Mouse (Mus musculus): Measurements from ENCODE around the gene Chpf.

Chpf gene

DNA sequence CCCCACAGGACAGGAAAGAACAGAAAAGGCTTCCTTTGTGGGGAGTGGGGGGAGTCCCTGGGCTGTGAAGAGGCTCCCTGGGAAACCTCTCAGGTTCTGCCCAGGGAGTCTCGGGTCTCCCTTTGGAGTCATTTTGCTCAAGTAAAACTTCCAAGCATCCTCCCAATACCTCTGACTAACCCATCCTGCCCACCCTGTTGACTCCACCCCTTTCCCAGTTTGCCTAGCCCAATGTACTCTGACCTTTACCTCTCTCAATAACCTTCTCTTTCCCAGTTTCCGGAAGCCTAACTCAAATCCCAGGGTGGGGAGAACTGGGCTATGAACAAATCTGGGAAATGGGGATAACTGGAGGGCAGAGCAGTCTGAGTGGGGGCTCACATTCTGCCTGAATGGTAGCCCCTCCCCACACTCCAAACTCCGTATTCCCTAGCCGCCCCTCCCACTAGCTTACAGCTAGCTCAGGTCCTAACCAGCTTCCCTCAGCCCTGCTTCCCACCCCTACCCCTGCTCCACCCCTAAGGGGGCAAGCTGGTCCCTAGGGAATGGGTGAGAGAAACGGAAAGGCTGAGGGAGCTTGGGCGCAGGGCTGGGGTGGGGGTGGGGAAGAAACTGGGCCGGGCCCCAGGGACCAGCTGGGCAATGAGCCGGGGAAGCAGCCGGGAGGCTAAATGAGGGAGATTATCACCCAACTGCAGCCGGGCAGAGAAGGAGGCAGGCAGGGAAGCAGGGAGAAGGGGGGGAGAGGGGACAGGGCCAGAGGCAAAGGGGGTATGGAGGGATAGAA lies 31.6 kb downstream of the Chpf start:
- in situ Hi-C loops (cut with MboI; ENCODE audit: low pct_unique_long_range_greater_than_20kb in 1 of 2, low sequenced_read_pairs in 2 of 2, unreplicated experiment in 1 of 2): loop anchor here in 1 of 2 experiments (25.0 kb wide), 1 partner anchor 660 kb away; the partner anchor contains the start of gene Wnt10a

DNA sequence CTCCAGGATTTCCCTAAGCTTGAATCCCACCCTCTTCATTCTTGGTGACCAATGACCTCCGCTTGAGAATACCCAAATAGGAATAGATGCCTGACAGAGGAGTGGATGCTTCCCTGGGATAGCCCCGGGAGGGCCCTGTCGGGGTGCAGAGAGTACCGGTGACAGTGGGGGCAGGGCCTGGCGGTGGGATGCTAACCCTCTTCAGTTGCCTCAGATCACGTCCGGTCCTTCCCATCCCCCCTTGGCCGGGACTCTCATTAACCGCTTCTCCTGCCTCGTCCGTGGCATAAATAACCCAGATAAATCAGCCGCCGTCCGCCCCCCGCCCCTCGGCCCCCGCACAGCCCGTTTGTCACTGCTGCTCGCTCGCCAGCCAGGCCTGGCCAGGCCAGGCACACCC lies 32.5 kb downstream of the Chpf start:
- in situ Hi-C loops (cut with MboI; ENCODE audit: low pct_unique_long_range_greater_than_20kb in 1 of 2, low sequenced_read_pairs in 2 of 2, unreplicated experiment in 1 of 2): loop anchor here in 1 of 2 experiments (25.0 kb wide), 1 partner anchor 659 kb away; the partner anchor contains the start of gene Wnt10a

DNA sequence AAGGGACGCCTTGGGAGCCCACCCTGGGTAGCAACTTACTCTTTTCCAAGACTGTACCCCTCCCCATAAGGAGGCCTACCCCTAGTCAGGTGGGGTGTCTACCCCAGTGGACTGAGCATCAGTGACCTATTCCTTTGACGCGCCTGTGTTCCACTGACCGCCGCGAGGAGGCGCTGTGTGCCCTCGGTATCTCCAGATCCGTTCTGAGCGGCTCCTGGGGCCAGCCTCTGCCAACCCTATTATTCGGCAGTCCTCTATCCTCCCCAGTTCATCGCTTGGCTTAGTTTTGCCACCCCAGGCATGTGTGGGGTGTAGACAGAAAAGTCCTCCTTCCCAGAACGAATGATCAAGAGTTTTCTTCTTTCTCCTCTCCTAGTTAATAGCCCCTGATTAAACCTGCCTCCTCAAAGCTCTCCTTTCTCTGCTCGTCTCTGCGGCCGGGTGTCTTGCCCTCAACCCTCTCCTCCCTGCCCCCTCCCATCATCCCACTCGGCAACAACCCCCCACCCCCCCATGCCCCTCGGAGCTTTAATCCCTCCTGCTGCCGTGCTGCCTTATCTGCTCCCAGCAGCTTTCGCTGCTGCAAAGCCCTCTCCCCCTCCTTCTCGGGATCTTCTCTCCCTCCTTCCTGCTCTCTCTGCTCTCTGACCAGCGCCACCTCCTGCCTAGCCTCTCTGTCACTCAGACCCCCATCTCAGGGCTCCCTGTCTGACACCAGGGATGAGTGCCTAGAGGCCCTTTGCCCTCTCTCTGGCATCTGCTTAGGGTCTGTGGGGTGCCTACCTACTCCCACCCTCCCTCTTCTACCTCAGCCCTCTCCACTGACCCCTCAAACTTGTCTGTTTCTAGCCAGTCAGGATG lies 33.1 kb downstream of the Chpf start:
- in situ Hi-C loops (cut with MboI; ENCODE audit: low pct_unique_long_range_greater_than_20kb in 1 of 2, low sequenced_read_pairs in 2 of 2, unreplicated experiment in 1 of 2): loop anchor here in 1 of 2 experiments (25.0 kb wide), 1 partner anchor 659 kb away; the partner anchor contains the start of gene Wnt10a

DNA sequence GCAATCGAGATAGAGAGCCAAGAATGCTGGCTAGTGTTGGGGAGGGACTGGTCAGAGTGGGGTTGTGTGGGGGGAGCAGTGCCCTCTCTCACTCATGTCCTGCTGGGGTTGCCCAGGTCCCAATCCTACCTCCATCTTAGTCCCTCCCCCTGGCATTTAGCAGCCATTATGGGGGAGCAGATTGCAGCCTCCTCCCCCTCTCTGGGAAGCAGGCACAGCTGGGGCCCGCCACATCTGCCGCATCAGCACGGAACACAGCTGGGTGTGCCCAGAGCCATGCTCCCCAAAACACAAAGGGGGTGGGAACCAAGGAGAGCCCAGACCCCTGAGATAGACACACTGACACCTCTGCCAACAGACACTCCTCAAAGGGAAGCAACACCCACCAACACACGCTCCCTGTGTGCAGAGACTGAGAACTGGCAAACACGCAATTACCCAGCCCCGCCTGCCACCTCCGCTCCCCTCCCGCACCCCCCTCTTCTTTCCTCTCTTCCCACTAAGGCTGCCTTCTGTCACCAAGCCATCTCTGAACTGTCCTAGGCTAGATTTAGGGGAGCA lies 33.9 kb downstream of the Chpf start:
- in situ Hi-C loops (cut with MboI; ENCODE audit: low pct_unique_long_range_greater_than_20kb in 1 of 2, low sequenced_read_pairs in 2 of 2, unreplicated experiment in 1 of 2): loop anchor here in 1 of 2 experiments (25.0 kb wide), 1 partner anchor 658 kb away; the partner anchor contains the start of gene Wnt10a

DNA sequence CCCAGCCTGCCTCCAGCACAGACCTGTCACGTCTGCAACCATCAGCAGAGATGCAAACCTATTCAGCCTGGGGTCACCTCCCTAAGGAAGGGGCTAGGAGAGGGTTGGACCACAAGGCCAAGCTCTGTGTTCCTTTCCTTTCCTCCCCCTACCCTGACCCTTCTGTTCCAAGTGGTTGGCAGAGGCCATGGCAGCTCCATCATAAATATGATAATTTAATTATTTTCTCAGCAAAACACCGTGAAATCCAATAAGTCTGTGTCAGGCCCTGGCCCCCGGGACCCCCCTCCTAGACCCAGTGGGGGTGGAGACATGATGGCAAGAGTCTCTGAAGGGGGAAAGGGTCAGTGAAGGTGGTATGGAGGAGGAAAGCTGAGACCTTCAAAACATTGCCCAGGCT lies 34.9 kb downstream of the Chpf start:
- in situ Hi-C loops (cut with MboI; ENCODE audit: low pct_unique_long_range_greater_than_20kb in 1 of 2, low sequenced_read_pairs in 2 of 2, unreplicated experiment in 1 of 2): loop anchor here in 1 of 2 experiments (25.0 kb wide), 1 partner anchor 657 kb away; the partner anchor contains the start of gene Wnt10a

DNA sequence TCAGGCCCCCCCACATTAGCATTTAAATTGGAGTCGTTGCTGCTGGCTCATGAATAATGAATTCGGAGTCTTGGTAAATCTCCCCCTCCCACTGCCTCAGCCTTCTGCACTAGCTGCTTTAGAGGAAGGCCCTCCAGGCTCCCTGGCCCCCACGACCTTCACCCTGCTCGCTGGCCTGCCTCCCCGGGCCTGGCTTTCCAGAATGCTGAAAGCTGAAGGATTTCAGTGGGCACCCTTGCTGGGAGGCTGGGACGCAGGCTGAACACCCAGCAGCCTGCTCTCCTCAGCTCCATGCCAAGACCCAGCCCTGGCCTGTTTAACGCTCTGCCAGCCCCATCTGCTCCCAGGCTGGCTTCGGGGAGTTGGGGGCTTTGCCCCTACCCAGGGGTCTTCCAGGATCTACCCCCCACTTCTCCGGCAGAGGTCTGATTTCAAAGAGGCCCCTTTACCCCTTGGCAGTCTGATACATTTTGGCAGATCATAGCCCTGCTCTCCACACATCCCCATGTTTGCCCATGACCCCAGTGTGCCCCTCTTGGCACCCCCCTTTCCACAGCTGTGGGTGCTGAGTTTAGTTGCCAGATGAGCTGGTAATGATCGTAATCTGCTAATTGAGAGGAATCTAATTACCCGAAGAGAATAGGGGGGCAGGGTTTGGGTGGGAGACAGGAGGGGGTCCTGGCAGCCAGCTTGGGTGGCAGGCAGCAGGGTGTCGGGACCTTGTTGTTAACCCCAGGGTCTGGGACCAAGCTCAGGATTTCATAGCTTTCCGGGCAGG lies 35.7 kb downstream of the Chpf start:
- in situ Hi-C loops (cut with MboI; ENCODE audit: low pct_unique_long_range_greater_than_20kb in 1 of 2, low sequenced_read_pairs in 2 of 2, unreplicated experiment in 1 of 2): loop anchor here in 1 of 2 experiments (25.0 kb wide), 1 partner anchor 656 kb away; the partner anchor contains the start of gene Wnt10a

DNA sequence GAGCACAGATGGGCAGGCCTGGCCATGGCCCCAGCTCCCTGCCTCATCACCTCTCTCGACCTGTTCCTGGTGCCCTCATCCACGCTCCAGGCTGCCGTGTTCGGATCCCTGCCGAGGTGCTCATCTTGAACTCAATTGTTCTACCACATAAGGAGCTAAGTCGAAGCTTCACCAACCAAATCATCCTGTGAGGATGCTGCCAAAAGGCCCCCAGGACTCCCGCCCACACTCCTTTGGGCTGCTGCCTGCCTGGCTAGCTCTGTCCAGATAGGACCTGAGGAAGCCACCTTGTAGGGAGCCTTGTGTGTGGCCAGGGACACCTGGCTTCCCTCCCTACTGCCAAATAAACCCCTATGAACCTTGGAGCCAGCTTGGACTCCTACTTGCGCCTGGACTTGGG lies 36.3 kb downstream of the Chpf start:
- in situ Hi-C loops (cut with MboI; ENCODE audit: low pct_unique_long_range_greater_than_20kb in 1 of 2, low sequenced_read_pairs in 2 of 2, unreplicated experiment in 1 of 2): loop anchor here in 1 of 2 experiments (25.0 kb wide), 1 partner anchor 656 kb away; the partner anchor contains the start of gene Wnt10a

DNA sequence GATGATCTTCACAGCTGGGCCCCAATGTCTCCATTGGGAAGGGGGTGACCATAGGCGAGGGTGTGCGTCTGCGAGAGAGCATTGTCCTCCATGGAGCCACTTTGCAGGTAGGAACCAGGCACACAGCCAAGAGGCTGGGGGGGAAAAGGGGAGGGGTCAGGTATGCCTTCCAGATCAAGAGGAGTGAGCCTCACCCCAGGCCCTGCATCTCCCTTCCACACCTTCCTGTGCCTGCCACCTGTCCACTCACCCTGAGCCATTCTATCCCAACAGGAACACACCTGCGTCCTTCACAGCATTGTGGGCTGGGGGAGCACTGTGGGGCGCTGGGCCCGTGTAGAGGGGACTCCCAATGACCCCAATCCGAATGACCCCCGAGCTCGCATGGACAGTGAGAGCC lies 36.9 kb downstream of the Chpf start:
- in situ Hi-C loops (cut with MboI; ENCODE audit: low pct_unique_long_range_greater_than_20kb in 1 of 2, low sequenced_read_pairs in 2 of 2, unreplicated experiment in 1 of 2): loop anchor here in 1 of 2 experiments (25.0 kb wide), 1 partner anchor 655 kb away; the partner anchor contains the start of gene Wnt10a

DNA sequence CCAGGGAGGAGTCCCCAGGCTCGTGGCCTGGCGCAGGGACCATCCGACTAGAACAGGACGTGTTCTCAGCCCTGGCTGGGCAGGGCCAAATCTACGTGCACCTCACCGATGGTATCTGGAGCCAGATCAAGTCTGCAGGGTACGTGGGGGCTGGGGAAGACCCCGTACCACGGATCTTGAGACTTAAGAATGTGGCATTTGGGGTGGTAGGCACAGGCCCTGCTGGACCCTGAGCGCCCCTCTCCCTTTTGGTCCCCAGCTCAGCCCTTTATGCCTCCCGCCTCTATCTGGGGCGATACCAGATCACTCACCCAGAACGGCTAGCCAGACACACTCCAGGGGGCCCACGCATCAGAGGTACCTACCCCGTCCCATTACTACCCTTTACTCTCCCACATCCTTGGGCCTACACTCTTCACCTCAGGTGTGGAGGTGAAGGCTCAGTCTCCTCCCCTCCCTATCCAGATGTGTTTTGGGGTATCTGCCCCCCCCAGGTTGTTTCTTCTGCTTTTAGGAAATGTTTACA lies 37.6 kb downstream of the Chpf start:
- in situ Hi-C loops (cut with MboI; ENCODE audit: low pct_unique_long_range_greater_than_20kb in 1 of 2, low sequenced_read_pairs in 2 of 2, unreplicated experiment in 1 of 2): loop anchor here in 1 of 2 experiments (25.0 kb wide), 1 partner anchor 654 kb away; the partner anchor contains the start of gene Wnt10a

DNA sequence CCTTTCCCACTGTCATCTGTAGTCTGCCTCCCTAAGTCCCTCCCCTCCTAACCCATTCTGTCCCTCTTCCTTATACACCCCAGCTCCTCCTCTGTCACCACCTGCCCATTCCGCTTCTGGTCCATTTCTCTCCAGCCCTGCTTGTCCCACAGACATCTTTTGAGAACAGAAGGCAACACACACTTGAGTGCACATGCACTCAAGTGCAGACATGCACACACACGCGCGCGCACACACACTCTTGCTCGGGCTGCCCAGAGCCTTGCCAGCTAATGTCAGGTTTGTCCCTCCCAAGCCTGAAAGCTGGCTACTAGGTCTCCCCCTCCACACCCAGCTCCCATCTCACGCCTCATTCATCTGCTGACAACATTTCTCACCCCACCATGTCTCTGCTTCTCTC lies 38.4 kb downstream of the Chpf start:
- in situ Hi-C loops (cut with MboI; ENCODE audit: low pct_unique_long_range_greater_than_20kb in 1 of 2, low sequenced_read_pairs in 2 of 2, unreplicated experiment in 1 of 2): loop anchor here in 1 of 2 experiments (25.0 kb wide), 1 partner anchor 653 kb away; the partner anchor contains the start of gene Wnt10a

DNA sequence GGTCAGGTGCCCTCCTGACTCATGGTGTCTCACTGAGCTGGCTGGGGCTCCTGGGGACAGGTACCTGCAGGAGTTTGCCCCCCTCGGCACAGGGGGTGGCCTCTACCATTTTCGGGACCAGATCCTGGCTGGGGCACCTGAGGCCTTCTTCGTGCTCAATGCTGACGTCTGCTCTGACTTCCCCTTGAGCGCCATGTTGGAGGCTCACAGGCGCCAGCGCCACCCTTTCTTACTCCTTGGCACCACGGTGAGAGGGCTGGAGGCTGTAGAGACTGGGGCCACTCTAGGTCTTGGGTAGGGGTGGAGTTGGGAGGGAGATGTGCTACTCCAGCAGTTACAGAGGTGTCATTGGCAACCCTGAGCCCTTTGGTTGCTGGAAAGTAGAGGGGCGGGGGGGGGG lies 40.3 kb downstream of the Chpf start:
- in situ Hi-C loops (cut with MboI; ENCODE audit: low pct_unique_long_range_greater_than_20kb in 1 of 2, low sequenced_read_pairs in 2 of 2, unreplicated experiment in 1 of 2): loop anchor here in 1 of 2 experiments (25.0 kb wide), 1 partner anchor 651 kb away; the partner anchor contains the start of gene Wnt10a

DNA sequence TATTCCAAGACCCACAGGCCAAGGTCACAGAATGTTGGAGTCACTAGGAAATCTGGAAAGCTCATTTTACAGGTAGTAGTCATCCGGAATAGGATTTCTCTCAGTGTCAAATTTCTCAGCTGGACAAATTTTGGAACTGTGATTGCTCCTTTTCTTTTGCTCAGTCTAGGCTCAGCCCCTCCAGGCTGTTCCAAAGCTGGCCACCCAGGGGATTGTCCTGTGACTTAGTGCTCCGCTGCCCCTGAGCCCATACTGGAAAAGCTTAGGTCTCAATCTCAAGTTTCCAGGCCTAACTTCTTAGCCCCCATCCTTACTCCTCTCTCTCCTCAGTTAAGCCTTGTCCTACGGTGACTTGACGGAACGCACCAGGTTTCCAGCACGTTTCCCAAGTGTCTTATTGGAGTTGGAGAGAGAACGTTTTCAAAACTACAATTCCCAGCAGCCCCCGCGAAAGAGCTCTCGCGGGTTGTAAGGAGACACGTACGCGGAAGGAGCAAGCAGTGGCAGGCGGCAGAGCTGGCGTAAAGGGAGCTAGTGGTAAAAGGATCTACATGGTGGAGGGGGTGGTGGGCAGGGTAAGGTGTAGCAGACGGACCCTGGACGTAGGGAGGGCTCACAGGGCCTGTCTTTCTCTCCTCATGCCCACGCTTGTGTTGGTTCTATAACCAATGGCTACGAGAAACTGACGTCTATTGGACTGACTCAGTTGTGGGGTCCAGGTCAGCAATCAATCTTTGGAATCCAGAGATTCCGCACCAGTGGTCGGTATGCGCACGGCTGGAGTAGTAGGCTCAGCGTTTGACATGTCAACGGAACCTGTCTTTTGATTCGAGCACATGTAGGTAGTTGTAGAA lies 43.4 kb downstream of the Chpf start, which contains the start of gene Gmppa:
Gmppa (plus strand) TSS at position 456 of the 854 bp plus-strand sequence.
- in situ Hi-C loops (cut with MboI; ENCODE audit: low pct_unique_long_range_greater_than_20kb in 1 of 2, low sequenced_read_pairs in 2 of 2, unreplicated experiment in 1 of 2): loop anchor here in 1 of 2 experiments (25.0 kb wide), 1 partner anchor 648 kb away; the partner anchor contains the start of gene Wnt10a

DNA sequence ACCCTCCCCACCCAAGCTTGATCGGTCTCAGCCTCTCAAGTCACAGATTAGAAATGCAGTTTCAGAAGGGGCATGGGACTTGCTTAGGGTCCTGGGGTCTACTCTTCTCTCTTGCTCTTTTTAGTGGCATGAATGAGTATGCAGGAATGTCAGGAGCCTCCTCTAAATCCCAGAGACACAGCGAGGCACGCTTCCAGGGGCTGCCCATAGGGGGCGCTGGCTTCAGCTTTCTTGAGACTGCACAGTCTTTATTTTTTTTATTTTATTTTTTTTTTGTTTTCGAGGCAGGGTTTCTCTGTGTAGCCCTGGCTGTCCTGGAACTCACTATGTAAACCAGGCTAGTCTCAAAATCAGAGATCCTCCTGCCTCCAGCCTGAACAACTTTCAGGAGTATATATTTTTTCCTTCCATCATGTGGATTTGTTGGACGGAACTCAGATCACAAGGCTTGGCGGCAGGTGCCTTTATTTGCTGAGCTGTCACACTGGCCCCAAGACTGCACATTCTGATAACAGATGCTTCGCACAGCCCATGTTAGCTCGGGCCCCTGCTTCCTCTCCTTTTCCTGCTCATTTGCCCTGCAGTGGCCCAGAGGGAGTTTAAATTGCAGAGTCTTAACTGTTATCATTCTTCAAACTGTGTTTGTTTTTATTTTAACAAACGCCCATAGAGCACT lies 53.2 kb downstream of the Chpf start:
- in situ Hi-C loops (cut with MboI; ENCODE audit: low pct_unique_long_range_greater_than_20kb in 1 of 2, low sequenced_read_pairs in 2 of 2, unreplicated experiment in 1 of 2): loop anchor here in 1 of 2 experiments (25.0 kb wide), 1 partner anchor 639 kb away; the partner anchor contains the start of gene Wnt10a

All from mouse embryonic stem cell (cell line).